Mouse (Mus musculus) embryonic facial prominence, embryonic 11.5 days (tissue): ENCODE results near the gene Palld. TPM values are rescaled to one million over a fixed set of nuclear protein-coding genes. Genes with fewer than 3 reads are reported as not detected.

Experiments used
- ATAC-seq: fragments of 200-750 bp; cut with Nextera tagmentation; replicated peaks from 2 replicates; pipeline ENCODE4 v1.8.0; 2017; ENCODE audit warnings: low read depth; ENCODE audit not compliant: insufficient number of reproducible peaks, low FRiP score, low TSS enrichment
- DNase-seq: peaks from one replicate; pipeline ENCODE4 v3.0.0-alpha.2; 2015; ENCODE audit warnings: low spot score
- H3K27ac ChIP-seq: fragments of 300-500 bp; sonication (generic); replicated peaks from 2 replicates; pipeline ENCODE4 v1.5.1; 2014; ENCODE audit warnings: mild to moderate bottlenecking, low read depth, low read length, control low read depth
- H3K27me3 ChIP-seq: fragments of 300-500 bp; sonication (generic); 2 replicates; pipeline ENCODE4 v1.6.1; 2014; ENCODE audit warnings: mild to moderate bottlenecking, low read length, moderate library complexity, mixed read lengths; ENCODE audit not compliant: control insufficient read depth, insufficient read depth
- H3K36me3 ChIP-seq: fragments of 300-500 bp; sonication (generic); replicated peaks from 2 replicates; pipeline ENCODE4 v1.6.1; 2014; ENCODE audit warnings: low read depth, mild to moderate bottlenecking, low read length, moderate library complexity, mixed read lengths; ENCODE audit not compliant: control insufficient read depth, insufficient read depth
- H3K4me1 ChIP-seq: fragments of 300-500 bp; sonication (generic); 2 replicates; pipeline ENCODE4 v1.6.1; 2014; ENCODE audit warnings: low read length, mixed read lengths; ENCODE audit not compliant: control insufficient read depth, insufficient read depth
- H3K4me2 ChIP-seq: fragments of 300-500 bp; sonication (generic); 2 replicates; pipeline ENCODE4 v1.6.1; 2014; ENCODE audit warnings: low read depth, mild to moderate bottlenecking, control low read depth, low read length, moderate library complexity
- H3K4me3 ChIP-seq: fragments of 300-500 bp; sonication (generic); 2 replicates; pipeline ENCODE4 v1.5.1; 2014; ENCODE audit warnings: low read depth, low read length, control low read depth
- H3K9ac ChIP-seq: fragments of 300-500 bp; sonication (generic); replicated peaks from 2 replicates; pipeline ENCODE4 v1.6.1; 2014; ENCODE audit warnings: mild to moderate bottlenecking, control low read depth, low read length
- H3K9me3 ChIP-seq: fragments of 300-500 bp; sonication (generic); replicated peaks from 2 replicates; pipeline ENCODE4 v1.6.1; 2016; ENCODE audit warnings: mild to moderate bottlenecking, low read length, inconsistent platforms, mixed read lengths; ENCODE audit not compliant: control insufficient read depth
- WGBS: fragments of 180-500 bp; shearing (Covaris S2); extraction: QIAGEN DNeasy Blood & Tissue Kit; methylation state at CpG from one replicate; pipeline ENCODE4 v1.1.7; 2014; 5-methylcytosine and 5-hydroxymethylcytosine counted together
- polyA plus RNA-seq: library from polyadenylated mRNA; unstranded; fragments of >200 nt; fragmentation: Nextera tagmentation; extraction: Ambion mirVana; gene quantifications from 2 replicates; pipeline ENCODE4 v1.2.1, GENCODE M21; 2014

Gene Palld
- polyA plus RNA-seq, 1 experiment from 2014 or later = 52.4 TPM

GRCm38 (mm10) chr8:61581259-61581658, 321.2 kb downstream of the Palld start:
- DNase-seq (no peak), ATAC-seq (no peak)
- Histone ChIP-seq H3K4me2 (no peak overlapping the region), H3K9me3 (no peaks in the 10 kb centered on the region), H3K4me3 (no peak overlapping the region), H3K27me3 (no peaks in the 10 kb centered on the region), H3K9ac (no peak overlapping the region), H3K36me3 (no peaks in the 10 kb centered on the region), H3K27ac (no peak overlapping the region), H3K4me1 (no peaks in the 10 kb centered on the region)
- 85% methylated on average over 5 of the region's 5 CpGs for WGBS

GRCm38 (mm10) chr8:61579831-61580230, 322.7 kb downstream of the Palld start:
- no peaks in the 10 kb centered on the region for H3K4me1 ChIP-seq
- H3K27me3 ChIP-seq = no peaks in the 10 kb centered on the region
- H3K27ac ChIP-seq = no peak overlapping the region
- no peak overlapping the region for H3K4me3 ChIP-seq
- peak; percentile 13 for DNase-seq
- no peak overlapping the region for H3K4me2 ChIP-seq
- ATAC-seq = no peak
- no peaks in the 10 kb centered on the region for H3K9me3 ChIP-seq
- H3K9ac ChIP-seq = no peak overlapping the region
- no peaks in the 10 kb centered on the region for H3K36me3 ChIP-seq
- WGBS = 53% methylated on average over 4 of the region's 4 CpGs

GRCm38 (mm10) chr8:61578754-61579153, 323.7 kb downstream of the Palld start:
- no peak for ATAC-seq
- no peaks in the 10 kb centered on the region for H3K9me3 ChIP-seq
- no peak overlapping the region for H3K9ac ChIP-seq
- no peaks in the 10 kb centered on the region for H3K36me3 ChIP-seq
- H3K27ac ChIP-seq = no peak overlapping the region
- no peak overlapping the region for H3K4me2 ChIP-seq
- no peak for DNase-seq
- H3K4me1 ChIP-seq = no peaks in the 10 kb centered on the region
- H3K27me3 ChIP-seq = no peaks in the 10 kb centered on the region
- 82% methylated on average over 6 of the region's 6 CpGs for WGBS
- no peak overlapping the region for H3K4me3 ChIP-seq

- H3K27ac ChIP-seq = no peak overlapping the region
- DNase-seq = no peak
- H3K27me3 ChIP-seq = no peaks in the 10 kb centered on the region
- H3K4me2 ChIP-seq = no peak overlapping the region
- no peak overlapping the region for H3K4me3 ChIP-seq
- WGBS = 43% methylated on average over 4 of the region's 4 CpGs
- no peaks in the 10 kb centered on the region for H3K36me3 ChIP-seq
- no peaks in the 10 kb centered on the region for H3K9me3 ChIP-seq
- H3K9ac ChIP-seq = no peak overlapping the region
- H3K4me1 ChIP-seq = no peaks in the 10 kb centered on the region
- no peak for ATAC-seq
Observed at GRCm38 (mm10) chr8:61575096-61575653, 327.3 kb downstream of the Palld start.

GRCm38 (mm10) chr8:61574526-61574925, 328.0 kb downstream of the Palld start:
- Histone ChIP-seq H3K27me3 (no peaks in the 10 kb centered on the region), H3K36me3 (no peaks in the 10 kb centered on the region), H3K4me3 (no peak overlapping the region), H3K9me3 (no peaks in the 10 kb centered on the region), H3K4me1 (no peaks in the 10 kb centered on the region), H3K27ac (no peak overlapping the region), H3K4me2 (no peak overlapping the region), H3K9ac (no peak overlapping the region)
- DNase-seq (no peak), ATAC-seq (no peak)
- WGBS = 81% methylated on average over 7 of the region's 7 CpGs

GRCm38 (mm10) chr8:61573179-61573937, 329.1 kb downstream of the Palld start:
- Histone ChIP-seq H3K4me3 (no peak overlapping the region), H3K27me3 (no peaks in the 10 kb centered on the region), H3K4me1 (no peaks in the 10 kb centered on the region), H3K9me3 (no peaks in the 10 kb centered on the region), H3K27ac (no peak overlapping the region), H3K36me3 (no peaks in the 10 kb centered on the region), H3K4me2 (no peak overlapping the region), H3K9ac (no peak overlapping the region)
- ATAC-seq = no peak
- DNase-seq = no peak
- WGBS = 63% methylated on average over 8 of the region's 8 CpGs

GRCm38 (mm10) chr8:61572697-61573096, 329.8 kb downstream of the Palld start:
- H3K4me1 ChIP-seq = no peaks in the 10 kb centered on the region
- no peaks in the 10 kb centered on the region for H3K9me3 ChIP-seq
- H3K36me3 ChIP-seq = no peaks in the 10 kb centered on the region
- H3K27me3 ChIP-seq = no peaks in the 10 kb centered on the region
- no peak overlapping the region for H3K9ac ChIP-seq
- no peak for ATAC-seq
- no peak overlapping the region for H3K27ac ChIP-seq
- no peak for DNase-seq
- no peak overlapping the region for H3K4me3 ChIP-seq
- H3K4me2 ChIP-seq = no peak overlapping the region
- WGBS = 83% methylated on average over 6 of the region's 6 CpGs

- Histone ChIP-seq H3K9me3 (no peaks in the 10 kb centered on the region), H3K36me3 (no peaks in the 10 kb centered on the region), H3K4me2 (no peak overlapping the region), H3K4me3 (no peak overlapping the region), H3K4me1 (no peaks in the 10 kb centered on the region), H3K9ac (no peak overlapping the region), H3K27me3 (no peaks in the 10 kb centered on the region), H3K27ac (no peak overlapping the region)
- DNase-seq = no peak
- no peak for ATAC-seq
- 93% methylated on average over 2 of the region's 2 CpGs for WGBS
Observed at GRCm38 (mm10) chr8:61570637-61571036, 331.9 kb downstream of the Palld start.
